Mouse (Mus musculus): ENCODE data around the gene Serpinc1. TPM values are rescaled to one million over a fixed set of nuclear protein-coding genes. Genes with fewer than 3 reads are reported as not detected.

Gene Serpinc1
- total RNA-seq, 1 experiment: 0.89 TPM

GRCm38 (mm10) chr1:160986881-160987635 lies 8.7 kb downstream of the Serpinc1 start:
- H3K4me1 ChIP-seq (ENCODE audit: control insufficient read depth in 2 of 2, insufficient read depth in 2 of 2, low read length in 2 of 2, poor library complexity in 1 of 2): no peaks in the 10 kb centered on the region
- H3K9ac ChIP-seq (ENCODE audit: insufficient read depth, low read depth, low read length, poor library complexity, severe bottlenecking): no peak overlapping the region
- H3K36me3 ChIP-seq (ENCODE audit: control insufficient read depth, insufficient read depth, low read length, poor library complexity, severe bottlenecking): no peaks in the 10 kb centered on the region
- no peak for DNase-seq (ENCODE audit: low read depth, low spot score)
- TF ChIP-seq CHD2 (IDR thresholded peaks at IDR 0.05; ENCODE audit: low read depth, low read length) (no peak), ZNF384 (IDR thresholded peaks at IDR 0.05; ENCODE audit: low read depth, low read length) (no peak), HCFC1 (IDR thresholded peaks at IDR 0.05; ENCODE audit: borderline replicate concordance, insufficient read depth, low read length) (no peak), ZC3H11A (IDR thresholded peaks at IDR 0.05; ENCODE audit: borderline replicate concordance, low read depth, low read length) (no peak), MAFK (IDR thresholded peaks at IDR 0.05; ENCODE audit: insufficient read depth, low read depth, low read length) (no peak)
- 0 out of 2 replicates have a peak overlapping the region, but pooled peaks have one; percentile 5 for H3K27ac ChIP-seq (ENCODE audit: insufficient read depth, low read depth, low read length, poor library complexity, severe bottlenecking)
- in situ Hi-C loops (cut with MboI; ENCODE audit: low sequenced_read_pairs in 2 of 2, unreplicated experiment in 2 of 2): no loop called here
- no peaks in the 10 kb centered on the region for H3K9me3 ChIP-seq (ENCODE audit: control insufficient read depth, insufficient read depth, low read depth, low read length)
- H3K4me3 ChIP-seq (ENCODE audit: insufficient read depth in 1 of 2, low read depth in 1 of 2, low read length in 2 of 2, poor library complexity in 1 of 2, severe bottlenecking in 1 of 2): no peak overlapping the region

GRCm38 (mm10) chr1:160989395-160989794 lies 11.0 kb downstream of the Serpinc1 start:
- H3K27ac ChIP-seq (ENCODE audit: insufficient read depth, low read depth, low read length, poor library complexity, severe bottlenecking): no peak overlapping the region

GRCm38 (mm10) chr1:160993851-160994250 lies 15.5 kb downstream of the Serpinc1 start:
- DNase-seq (ENCODE audit: low read depth, low spot score): no peak
- H3K27ac ChIP-seq (ENCODE audit: insufficient read depth, low read depth, low read length, poor library complexity, severe bottlenecking): no peak overlapping the region
- no peak overlapping the region for H3K9ac ChIP-seq (ENCODE audit: insufficient read depth, low read depth, low read length, poor library complexity, severe bottlenecking)
- TF ChIP-seq ZC3H11A (IDR thresholded peaks at IDR 0.05; ENCODE audit: borderline replicate concordance, low read depth, low read length) (no peak), ZNF384 (IDR thresholded peaks at IDR 0.05; ENCODE audit: low read depth, low read length) (no peak), MAFK (IDR thresholded peaks at IDR 0.05; ENCODE audit: insufficient read depth, low read depth, low read length) (no peak), HCFC1 (IDR thresholded peaks at IDR 0.05; ENCODE audit: borderline replicate concordance, insufficient read depth, low read length) (no peak), CHD2 (IDR thresholded peaks at IDR 0.05; ENCODE audit: low read depth, low read length) (no peak)
- no peaks in the 10 kb centered on the region for H3K4me1 ChIP-seq (ENCODE audit: control insufficient read depth in 2 of 2, insufficient read depth in 2 of 2, low read length in 2 of 2, poor library complexity in 1 of 2)
- in situ Hi-C loops (cut with MboI; ENCODE audit: low sequenced_read_pairs in 2 of 2, unreplicated experiment in 2 of 2): no loop called here
- no peaks in the 10 kb centered on the region; the same call in 1 of the 2 replicates for H3K36me3 ChIP-seq (ENCODE audit: control insufficient read depth, insufficient read depth, low read length, poor library complexity, severe bottlenecking)
- H3K9me3 ChIP-seq (ENCODE audit: control insufficient read depth, insufficient read depth, low read depth, low read length): no peaks in the 10 kb centered on the region
- no peak overlapping the region for H3K4me3 ChIP-seq (ENCODE audit: insufficient read depth in 1 of 2, low read depth in 1 of 2, low read length in 2 of 2, poor library complexity in 1 of 2, severe bottlenecking in 1 of 2)

More at GRCm38 (mm10) chr1:160989395-160989794, 11.0 kb downstream of the Serpinc1 start:
- no peaks in the 10 kb centered on the region for H3K9me3 ChIP-seq (ENCODE audit: control insufficient read depth, insufficient read depth, low read depth, low read length)
- H3K9ac ChIP-seq (ENCODE audit: insufficient read depth, low read depth, low read length, poor library complexity, severe bottlenecking): no peak overlapping the region
- H3K36me3 ChIP-seq (ENCODE audit: control insufficient read depth, insufficient read depth, low read length, poor library complexity, severe bottlenecking): no peaks in the 10 kb centered on the region; the same call in 1 of the 2 replicates
- no peaks in the 10 kb centered on the region for H3K4me1 ChIP-seq (ENCODE audit: control insufficient read depth in 2 of 2, insufficient read depth in 2 of 2, low read length in 2 of 2, poor library complexity in 1 of 2)
- TF ChIP-seq CHD2 (IDR thresholded peaks at IDR 0.05; ENCODE audit: low read depth, low read length) (no peak), MAFK (IDR thresholded peaks at IDR 0.05; ENCODE audit: insufficient read depth, low read depth, low read length) (no peak), ZNF384 (IDR thresholded peaks at IDR 0.05; ENCODE audit: low read depth, low read length) (no peak), ZC3H11A (IDR thresholded peaks at IDR 0.05; ENCODE audit: borderline replicate concordance, low read depth, low read length) (no peak), HCFC1 (IDR thresholded peaks at IDR 0.05; ENCODE audit: borderline replicate concordance, insufficient read depth, low read length) (no peak)
- in situ Hi-C loops (cut with MboI; ENCODE audit: low sequenced_read_pairs in 2 of 2, unreplicated experiment in 2 of 2): no loop called here
- H3K4me3 ChIP-seq (ENCODE audit: insufficient read depth in 1 of 2, low read depth in 1 of 2, low read length in 2 of 2, poor library complexity in 1 of 2, severe bottlenecking in 1 of 2): no peak overlapping the region
- DNase-seq (ENCODE audit: low read depth, low spot score): no peak

GRCm38 (mm10) chr1:161004942-161005341 lies 26.6 kb downstream of the Serpinc1 start:
- TF ChIP-seq MAFK (IDR thresholded peaks at IDR 0.05; ENCODE audit: insufficient read depth, low read depth, low read length) (peak; percentile 60; the same call in 1 of the 2 replicates), ZC3H11A (IDR thresholded peaks at IDR 0.05; ENCODE audit: borderline replicate concordance, low read depth, low read length) (no peak), HCFC1 (IDR thresholded peaks at IDR 0.05; ENCODE audit: borderline replicate concordance, insufficient read depth, low read length) (no peak), ZNF384 (IDR thresholded peaks at IDR 0.05; ENCODE audit: low read depth, low read length) (no peak), CHD2 (IDR thresholded peaks at IDR 0.05; ENCODE audit: low read depth, low read length) (no peak)

More at GRCm38 (mm10) chr1:161004942-161005341, 26.6 kb downstream of the Serpinc1 start:
- Histone ChIP-seq H3K9me3 (ENCODE audit: control insufficient read depth, insufficient read depth, low read depth, low read length) (no peaks in the 10 kb centered on the region), H3K9ac (ENCODE audit: insufficient read depth, low read depth, low read length, poor library complexity, severe bottlenecking) (no peak overlapping the region), H3K27ac (ENCODE audit: insufficient read depth, low read depth, low read length, poor library complexity, severe bottlenecking) (no peak overlapping the region), H3K36me3 (ENCODE audit: control insufficient read depth, insufficient read depth, low read length, poor library complexity, severe bottlenecking) (peaks cover 4% of the 10 kb centered on the region; the same call in 1 of the 2 replicates), H3K4me3 (ENCODE audit: insufficient read depth in 1 of 2, low read depth in 1 of 2, low read length in 2 of 2, poor library complexity in 1 of 2, severe bottlenecking in 1 of 2) (no peak overlapping the region), H3K4me1 (ENCODE audit: control insufficient read depth in 2 of 2, insufficient read depth in 2 of 2, low read length in 2 of 2, poor library complexity in 1 of 2) (peaks cover 6% of the 10 kb centered on the region in 2 experiments; a peak in 2 of 4 replicates)
- in situ Hi-C loops (cut with MboI; ENCODE audit: low sequenced_read_pairs in 2 of 2, unreplicated experiment in 2 of 2): no loop called here
- DNase-seq (ENCODE audit: low read depth, low spot score): no peak
